Mouse (Mus musculus): ENCODE results near the gene Olfr564. TPM values are rescaled to one million over a fixed set of nuclear protein-coding genes. Genes with fewer than 3 reads are reported as not detected.

Olfr564 gene
- not detected in 2 replicates for total RNA-seq (2017)

- ATAC-seq (replicated peaks; ENCODE audit: low read depth, poor library complexity, severe bottlenecking) = no peak
Measured at GRCm38 (mm10) chr7:102803180-102803579, at the start of gene Olfr564. Gene Olfr564, plus strand, starts transcription at chr7:102803480.

GRCm38 (mm10) chr7:102759266-102759665, 44.0 kb upstream of the Olfr564 start, which contains the start of the genes Olfr560 and Olfr78:
Gene Olfr560, minus strand, starts transcription at chr7:102759366.
Gene Olfr78, minus strand, starts transcription at chr7:102759471.
- ATAC-seq (replicated peaks; ENCODE audit: low read depth, poor library complexity, severe bottlenecking) = no peak

GRCm38 (mm10) chr7:102770921-102771320, 32.4 kb upstream of the Olfr564 start, which contains the start of gene Olfr561:
Gene Olfr561, plus strand, starts transcription at chr7:102771221.
- no peak for ATAC-seq (replicated peaks; ENCODE audit: low read depth, poor library complexity, severe bottlenecking)

Other genes with a start within 250 kb of the Olfr564 start
- gene Trim21, start 238.0 kb upstream of the Olfr564 start, total RNA-seq (2017) = 31.7 and 33.6 TPM in 2 replicates
- 0.23 TPM in 1 of 2 replicates, not detected in the other for gene Olfr550, start 232.0 kb upstream of the Olfr564 start, total RNA-seq (2017)
- gene Olfr551, start 211.6 kb upstream of the Olfr564 start, total RNA-seq (2017) = not detected in 2 replicates
- gene Olfr552, start 205.7 kb upstream of the Olfr564 start, total RNA-seq (2017) = not detected in 2 replicates
- gene Olfr553, start 185.3 kb upstream of the Olfr564 start, total RNA-seq (2017) = not detected in 2 replicates
- not detected in 2 replicates for gene Olfr554, start 165.0 kb upstream of the Olfr564 start, total RNA-seq (2017)
- gene Olfr555, start 144.7 kb upstream of the Olfr564 start, total RNA-seq (2017) = not detected in 2 replicates
- gene Olfr556, start 138.6 kb upstream of the Olfr564 start, total RNA-seq (2017) = not detected in 2 replicates
- gene Trim68, start 116.2 kb upstream of the Olfr564 start, total RNA-seq (2017) = 8.2 and 10.7 TPM in 2 replicates
- not detected in 2 replicates for gene Olfr557, start 107.6 kb upstream of the Olfr564 start, total RNA-seq (2017)
- 0.14 TPM in 1 of 2 replicates, not detected in the other for gene Olfr558, start 101.3 kb upstream of the Olfr564 start, total RNA-seq (2017)
- not detected in 2 replicates for gene Olfr33, start 84.4 kb upstream of the Olfr564 start, total RNA-seq (2017)
- gene Olfr559, start 76.0 kb upstream of the Olfr564 start, total RNA-seq (2017) = not detected in 2 replicates
- gene Olfr560, start 44.1 kb upstream of the Olfr564 start, total RNA-seq (2017) = not detected in 2 replicates
- not detected in 2 replicates for gene Olfr78, start 44.0 kb upstream of the Olfr564 start, total RNA-seq (2017)
- not detected in 2 replicates for gene Olfr561, start 32.3 kb upstream of the Olfr564 start, total RNA-seq (2017)
- gene Olfr566, start 55.3 kb downstream of the Olfr564 start, total RNA-seq (2017) = not detected in 2 replicates
- not detected in 2 replicates for gene Olfr568, start 73.6 kb downstream of the Olfr564 start, total RNA-seq (2017)
- not detected in 2 replicates for gene Olfr569, start 87.4 kb downstream of the Olfr564 start, total RNA-seq (2017)
- not detected in 2 replicates for gene Olfr570, start 91.1 kb downstream of the Olfr564 start, total RNA-seq (2017)
- gene Olfr571, start 114.1 kb downstream of the Olfr564 start, total RNA-seq (2017) = not detected in 2 replicates
- gene Olfr572, start 120.9 kb downstream of the Olfr564 start, total RNA-seq (2017) = not detected in 2 replicates
- not detected in 2 replicates for gene Olfr573-ps1, start 139.1 kb downstream of the Olfr564 start, total RNA-seq (2017)
- not detected in 2 replicates for gene Olfr574, start 145.0 kb downstream of the Olfr564 start, total RNA-seq (2017)
- gene Olfr575, start 155.3 kb downstream of the Olfr564 start, total RNA-seq (2017) = not detected in 2 replicates
- not detected in 2 replicates for gene Olfr576, start 159.2 kb downstream of the Olfr564 start, total RNA-seq (2017)
- not detected in 2 replicates for gene Olfr577, start 172.5 kb downstream of the Olfr564 start, total RNA-seq (2017)
- not detected in 2 replicates for gene Olfr578, start 185.8 kb downstream of the Olfr564 start, total RNA-seq (2017)
- gene Olfr582, start 234.5 kb downstream of the Olfr564 start, total RNA-seq (2017) = not detected in 2 replicates
- not detected in 2 replicates for gene Olfr583, start 247.8 kb downstream of the Olfr564 start, total RNA-seq (2017)

Data from common myeloid progenitor, adult 5-6 weeks (primary cell).